Mouse (Mus musculus): ENCODE measurements at regions not wholly inside any gene's neighbourhood (a gene's known extent, or its start where the extent isn't known, plus 50 kb on each side); places are given as distances from the start of the nearest gene placed in this dataset.

DNA sequence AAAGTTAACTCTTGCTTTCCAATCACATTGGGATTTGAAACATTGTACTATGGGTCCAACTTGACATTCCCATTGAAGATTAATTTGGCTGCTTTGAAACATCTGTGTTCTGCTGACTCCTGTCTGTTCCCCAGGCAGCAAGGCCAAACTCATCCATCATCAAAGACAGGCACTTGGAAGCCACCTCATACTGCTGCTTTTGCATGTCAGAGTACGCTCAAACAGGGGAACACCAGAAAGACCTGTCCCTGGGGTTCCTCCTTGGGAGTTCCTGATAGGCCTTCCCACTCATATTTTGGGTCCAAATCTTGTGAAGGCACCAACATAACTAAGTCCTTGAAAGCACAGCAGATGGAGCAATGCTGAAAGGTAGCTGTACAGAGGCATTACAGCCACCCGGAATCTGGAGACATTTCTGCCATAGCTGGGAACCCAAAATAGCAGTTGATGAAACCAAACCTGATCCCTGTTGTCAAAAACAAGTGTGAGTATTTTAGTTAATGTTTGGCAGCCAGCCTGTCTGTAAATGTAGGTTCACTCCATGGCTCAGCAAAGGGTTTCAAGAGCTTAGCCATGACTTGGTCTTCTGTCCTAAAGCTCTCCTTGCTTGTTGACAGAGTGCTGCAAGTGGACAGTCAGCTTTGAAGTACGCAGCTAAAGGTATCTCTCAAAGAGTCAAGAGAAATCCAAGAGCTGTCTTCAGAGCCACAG lies 147.0 kb upstream of the Spag17 start:
- no peak for DNase-seq

GRCm38 (mm10) chr3:99739654-99740053 lies 145.6 kb upstream of the Spag17 start:
- no peak for DNase-seq

GRCm38 (mm10) chr3:99741249-99742222 lies 143.7 kb upstream of the Spag17 start:
- no peak for DNase-seq

GRCm38 (mm10) chr3:99749725-99750124 lies 135.5 kb upstream of the Spag17 start:
- no peak for DNase-seq

GRCm38 (mm10) chr3:99778526-99778925 lies 106.7 kb upstream of the Spag17 start:
- peak; percentile 56 to 63 for DNase-seq

DNA sequence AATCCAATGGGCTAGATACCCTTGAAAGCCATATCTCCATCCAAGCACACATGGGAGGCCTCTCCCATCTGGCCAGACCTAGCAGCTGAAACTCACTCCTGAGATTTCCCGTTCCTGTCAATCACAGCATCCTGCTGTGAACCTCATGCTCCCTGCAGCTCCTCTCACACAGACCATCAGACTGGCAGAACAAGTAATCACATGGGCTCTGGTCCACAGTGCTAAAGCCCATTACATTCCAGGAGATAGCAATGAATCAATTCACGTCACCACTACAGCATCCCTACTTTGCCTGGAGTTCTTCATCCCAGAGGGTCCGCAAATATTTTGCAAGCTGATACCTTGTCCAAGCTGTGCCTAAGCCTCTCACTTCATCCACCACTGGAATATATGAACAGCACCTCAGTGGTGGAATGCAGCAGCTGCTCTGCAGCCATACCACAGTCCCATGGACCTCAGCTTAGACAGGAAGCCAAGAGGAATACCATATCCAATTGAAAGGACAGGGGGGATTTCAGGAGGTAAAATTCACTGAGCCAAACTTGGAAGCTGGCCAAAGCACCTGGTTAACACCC lies 99.2 kb upstream of the Spag17 start:
- no peak for DNase-seq

- no peak for DNase-seq
Measured at GRCm38 (mm10) chr3:99791316-99791715, 93.9 kb upstream of the Spag17 start.

DNA sequence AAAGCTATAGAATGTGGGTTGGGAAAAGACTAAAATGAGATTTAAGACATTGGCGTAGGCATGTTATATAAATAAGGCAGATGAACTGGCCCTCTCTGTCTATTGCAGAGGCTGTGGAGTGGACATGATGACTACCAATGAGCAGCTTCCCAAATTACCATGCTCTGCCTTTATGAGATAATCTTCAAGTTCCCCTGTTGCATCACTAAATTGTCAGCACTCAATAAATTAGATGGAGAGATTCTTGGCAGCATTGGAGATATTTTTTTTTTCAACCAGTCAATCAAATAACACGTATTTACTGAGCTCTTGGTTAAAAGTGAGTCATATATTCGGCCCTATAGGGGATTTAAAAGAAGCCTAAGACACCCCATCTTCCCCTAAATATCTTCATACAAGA lies 91.6 kb upstream of the Spag17 start:
- no peak for DNase-seq

DNA sequence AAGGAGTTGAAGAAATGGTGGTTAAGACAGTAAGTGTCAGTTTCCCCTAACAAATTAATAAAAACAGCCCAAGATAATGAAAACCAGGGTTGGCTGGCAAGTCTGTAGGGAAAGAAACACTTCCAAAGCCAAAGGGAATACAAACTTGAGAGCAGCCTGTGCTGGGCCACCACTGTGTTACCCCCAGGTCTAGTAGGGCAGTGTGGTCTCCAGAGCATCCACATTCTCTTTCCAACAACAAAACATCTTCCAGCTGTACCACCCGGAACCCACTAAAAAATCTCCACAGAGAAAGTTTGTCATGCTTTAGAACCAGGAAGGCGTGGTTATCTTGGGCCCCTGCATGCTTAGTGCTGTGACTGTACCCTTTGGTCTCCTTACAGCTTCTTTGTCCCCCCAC lies 89.4 kb upstream of the Spag17 start:
- DNase-seq = no peak

GRCm38 (mm10) chr3:99797791-99798190 lies 87.4 kb upstream of the Spag17 start:
- no peak for DNase-seq

DNA sequence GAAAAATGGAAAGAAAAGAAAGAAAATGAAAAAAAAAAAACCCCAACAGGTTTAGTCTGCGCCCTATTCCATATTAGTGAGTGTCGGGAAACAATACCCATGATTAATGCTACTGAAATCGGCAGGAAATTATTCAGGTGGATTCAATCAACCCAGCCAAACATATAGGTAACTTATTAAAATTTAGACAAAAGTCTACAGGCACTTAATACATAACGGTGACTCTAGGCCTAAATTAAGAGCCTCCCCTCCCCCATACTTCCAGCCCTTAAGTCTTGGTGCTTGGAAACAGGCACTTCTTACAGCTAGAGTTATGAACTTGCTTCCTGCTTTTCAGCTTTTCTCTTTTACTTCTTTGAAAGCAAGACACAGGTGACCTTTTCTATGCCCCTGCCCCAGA lies 74.7 kb upstream of the Spag17 start:
- no peak for DNase-seq

DNA sequence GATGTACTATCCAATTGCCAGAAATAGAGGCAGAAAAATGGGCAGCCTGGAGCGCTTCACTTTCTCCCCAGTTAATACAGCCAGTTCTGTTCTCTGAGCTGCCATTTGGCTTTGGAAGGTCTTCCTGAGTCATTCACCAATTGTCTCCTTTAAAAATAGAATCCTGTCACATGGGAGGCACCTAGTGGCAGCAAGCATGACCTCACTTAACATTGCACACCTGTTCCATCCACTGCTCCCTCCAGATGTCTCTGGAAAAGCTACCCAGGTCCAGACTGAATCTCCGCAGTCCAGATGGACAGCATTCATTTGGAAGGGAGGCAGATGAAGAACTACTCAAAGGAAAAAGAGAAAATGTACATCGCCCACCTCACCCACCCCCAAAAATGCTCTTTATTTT lies 73.9 kb upstream of the Spag17 start:
- peak in 1 of 2 experiments; percentile 3 for DNase-seq

DNA sequence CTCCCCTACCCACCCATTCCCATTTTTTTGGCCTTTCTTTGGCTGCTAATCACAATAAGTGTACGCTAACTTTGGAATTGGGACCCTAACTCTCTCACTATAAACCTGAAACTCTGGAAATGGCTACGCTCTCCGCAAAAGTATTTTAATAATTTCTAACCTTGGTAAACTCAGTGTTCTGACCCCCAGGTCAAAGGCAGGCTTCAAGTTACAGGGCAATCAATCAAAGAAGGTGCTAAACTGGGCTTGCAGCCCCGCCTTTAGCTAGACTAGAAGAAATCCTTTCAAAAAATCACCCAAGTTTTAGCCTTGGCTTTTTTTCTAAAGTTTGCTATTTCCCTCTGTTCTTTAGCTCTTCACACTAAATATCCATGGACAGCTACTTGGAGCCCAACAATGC lies 72.4 kb upstream of the Spag17 start:
- DNase-seq = no peak

GRCm38 (mm10) chr3:99815115-99815514 lies 70.1 kb upstream of the Spag17 start:
- DNase-seq = no peak

DNA sequence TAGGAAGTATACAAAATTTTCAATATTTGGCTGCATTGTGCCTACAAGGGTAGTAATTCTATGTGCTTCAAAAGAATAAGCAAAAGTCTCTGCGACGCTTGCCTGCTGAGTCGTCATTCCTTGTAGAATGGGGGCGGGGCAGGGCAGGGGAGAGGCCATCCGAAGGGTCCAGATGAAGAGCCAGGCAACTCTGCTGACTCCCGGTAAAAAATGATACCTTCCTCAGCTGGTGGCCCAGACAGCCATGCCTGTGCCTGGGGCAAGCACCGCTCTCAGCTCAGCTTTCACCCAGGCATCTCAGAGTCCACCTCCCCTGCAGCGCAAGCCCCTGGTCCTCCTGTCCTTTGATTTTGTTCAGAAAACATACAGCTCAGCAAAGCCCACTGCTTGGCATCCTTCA lies 67.2 kb upstream of the Spag17 start:
- DNase-seq = peak; percentile 4 to 8

DNA sequence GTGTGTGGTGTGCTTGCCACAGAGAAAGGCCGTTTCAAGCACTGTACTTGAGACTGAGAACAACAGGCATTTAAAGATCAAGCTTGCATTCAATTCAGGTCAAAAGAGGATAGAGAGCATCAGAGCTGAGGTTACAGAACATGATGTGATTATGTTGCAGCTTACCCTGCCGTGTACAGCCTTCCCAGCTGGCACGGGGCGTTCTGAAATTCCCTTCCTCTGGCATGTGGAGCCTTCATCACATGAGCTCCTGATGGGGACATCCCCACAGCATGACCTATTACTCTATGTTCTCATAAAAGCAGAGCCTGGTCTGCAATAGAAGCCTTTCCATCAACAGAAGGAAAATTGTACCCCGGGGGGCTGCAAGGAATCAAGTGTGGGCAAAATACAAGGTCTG lies 62.5 kb upstream of the Spag17 start:
- no peak for DNase-seq

GRCm38 (mm10) chr3:99823256-99823655 lies 62.0 kb upstream of the Spag17 start:
- DNase-seq = no peak
